Mouse (Mus musculus) limb, embryonic 13.5 days (tissue): ENCODE data around the gene Sco2. TPM values are rescaled to one million over a fixed set of nuclear protein-coding genes. Genes with fewer than 3 reads are reported as not detected.

Experiments
- ATAC-seq: fragments of 200-750 bp; cut with Nextera tagmentation; 2 replicates; pipeline ENCODE4 v1.8.0; 2017; ENCODE audit warnings: low read depth, moderate number of reproducible peaks, moderate TSS enrichment; ENCODE audit not compliant: low FRiP score
- H3K27ac ChIP-seq: fragments of 300-500 bp; sonication (generic); 2 replicates; pipeline ENCODE4 v1.5.1; 2015; ENCODE audit warnings: inconsistent platforms, mild to moderate bottlenecking, moderate library complexity
- H3K27me3 ChIP-seq: fragments of 300-500 bp; sonication (generic); 2 replicates; pipeline ENCODE4 v1.6.1; 2015; ENCODE audit warnings: mild to moderate bottlenecking, inconsistent platforms
- H3K36me3 ChIP-seq: fragments of 300-500 bp; sonication (generic); 2 replicates; pipeline ENCODE4 v1.6.1; 2015; ENCODE audit warnings: inconsistent platforms, mild to moderate bottlenecking, moderate library complexity
- H3K4me1 ChIP-seq: fragments of 300-500 bp; sonication (generic); 2 replicates; pipeline ENCODE4 v1.6.1; 2015; ENCODE audit warnings: inconsistent platforms
- H3K4me2 ChIP-seq: fragments of 300-500 bp; sonication (generic); replicated peaks from 2 replicates; pipeline ENCODE4 v1.6.1; 2015; ENCODE audit warnings: inconsistent platforms, mild to moderate bottlenecking, moderate library complexity
- H3K4me3 ChIP-seq: fragments of 300-500 bp; sonication (generic); 2 replicates; pipeline ENCODE4 v1.5.1; 2015; ENCODE audit warnings: moderate library complexity, mild to moderate bottlenecking, inconsistent platforms
- H3K9ac ChIP-seq: fragments of 300-500 bp; sonication (generic); 2 replicates; pipeline ENCODE4 v1.6.1; 2015; ENCODE audit warnings: mild to moderate bottlenecking, inconsistent platforms
- H3K9me3 ChIP-seq: fragments of 300-500 bp; sonication (generic); 2 replicates; pipeline ENCODE4 v1.6.1; 2016; ENCODE audit warnings: inconsistent platforms
- WGBS: fragments of 180-500 bp; shearing (Covaris S2); methylation state at CpG from one replicate; pipeline ENCODE4 v1.1.7; 2015; 5-methylcytosine and 5-hydroxymethylcytosine counted together
- polyA plus RNA-seq: library from polyadenylated mRNA; unstranded; fragments of >200 nt; fragmentation: Nextera tagmentation; extraction: Ambion mirVana; gene quantifications from 2 replicates; pipeline ENCODE4 v1.2.1, GENCODE M21; 2015

Gene Sco2
- polyA plus RNA-seq, 1 experiment from 2014 or later, result 5.8 TPM

DNA sequence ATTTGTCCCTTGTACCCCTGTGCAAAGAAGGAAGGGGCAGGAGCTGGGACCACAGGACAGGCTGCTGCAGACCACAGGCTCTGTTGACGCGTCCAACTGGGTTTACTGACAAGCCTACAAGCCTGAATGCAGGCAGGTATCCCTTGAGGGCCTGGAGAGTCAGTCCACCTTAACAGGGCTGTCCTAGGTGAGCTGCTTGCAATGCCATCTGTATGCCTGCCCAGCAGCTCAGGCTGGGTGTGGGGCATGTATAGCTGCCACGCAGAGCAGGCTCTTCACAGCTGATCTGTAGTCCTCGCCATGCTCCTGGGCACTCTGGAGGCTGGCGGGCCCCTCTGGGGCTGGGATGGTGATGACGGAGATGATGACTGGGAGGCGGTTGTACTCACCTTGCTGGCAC lies 11.0 kb upstream of the Sco2 start, which contains the start of gene Klhdc7b:
Gene Klhdc7b, plus strand, starts transcription at position 301 of the 400 bp plus-strand sequence.
- no peak within 1 kb of the TSS for H3K4me2 ChIP-seq
- H3K27ac ChIP-seq, result no peak within 1 kb of the TSS
- no peak for ATAC-seq
- WGBS, result 87% methylated on average over 7 of the region's 7 CpGs
- no peaks in the 10 kb centered on the region for H3K36me3 ChIP-seq
- H3K4me1 ChIP-seq, result no peaks in the 10 kb centered on the region
- peaks cover 61% of the 10 kb centered on the region for H3K27me3 ChIP-seq
- no peak within 1 kb of the TSS for H3K4me3 ChIP-seq
- H3K9ac ChIP-seq, result no peak within 1 kb of the TSS
- H3K9me3 ChIP-seq, result no peaks in the 10 kb centered on the region

DNA sequence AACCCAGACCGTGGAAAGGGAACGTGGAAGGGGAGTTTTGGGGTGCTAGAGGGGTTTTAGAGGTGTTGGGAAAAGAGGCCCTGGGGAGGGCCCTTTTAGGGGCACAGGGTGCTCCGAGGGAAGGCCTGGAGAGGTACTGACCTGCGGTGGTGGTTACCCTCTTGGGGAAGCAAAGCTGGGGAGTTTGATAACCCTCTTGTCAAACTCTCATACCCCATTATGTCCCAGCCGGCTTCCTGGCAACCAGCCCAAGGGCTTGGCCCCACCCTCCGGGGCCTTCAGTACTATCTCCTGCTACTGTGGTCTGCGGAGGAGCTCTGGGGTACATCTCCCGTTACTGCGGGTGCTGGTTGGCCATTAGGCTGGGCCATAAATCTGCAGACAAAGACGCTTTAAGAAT lies 5.8 kb upstream of the Sco2 start:
- 10% methylated on average over 10 of the region's 10 CpGs for WGBS
- H3K9me3 ChIP-seq, result no peaks in the 10 kb centered on the region
- H3K27ac ChIP-seq, result no peak overlapping the region
- H3K4me1 ChIP-seq, result peaks cover 26% of the 10 kb centered on the region
- H3K9ac ChIP-seq, result no peak overlapping the region
- H3K36me3 ChIP-seq, result no peaks in the 10 kb centered on the region
- no peak for ATAC-seq
- H3K27me3 ChIP-seq, result peaks cover 79% of the 10 kb centered on the region
- peak overlapping the region; percentile 76 for H3K4me2 ChIP-seq
- H3K4me3 ChIP-seq, result peak overlapping the region; percentile 46

DNA sequence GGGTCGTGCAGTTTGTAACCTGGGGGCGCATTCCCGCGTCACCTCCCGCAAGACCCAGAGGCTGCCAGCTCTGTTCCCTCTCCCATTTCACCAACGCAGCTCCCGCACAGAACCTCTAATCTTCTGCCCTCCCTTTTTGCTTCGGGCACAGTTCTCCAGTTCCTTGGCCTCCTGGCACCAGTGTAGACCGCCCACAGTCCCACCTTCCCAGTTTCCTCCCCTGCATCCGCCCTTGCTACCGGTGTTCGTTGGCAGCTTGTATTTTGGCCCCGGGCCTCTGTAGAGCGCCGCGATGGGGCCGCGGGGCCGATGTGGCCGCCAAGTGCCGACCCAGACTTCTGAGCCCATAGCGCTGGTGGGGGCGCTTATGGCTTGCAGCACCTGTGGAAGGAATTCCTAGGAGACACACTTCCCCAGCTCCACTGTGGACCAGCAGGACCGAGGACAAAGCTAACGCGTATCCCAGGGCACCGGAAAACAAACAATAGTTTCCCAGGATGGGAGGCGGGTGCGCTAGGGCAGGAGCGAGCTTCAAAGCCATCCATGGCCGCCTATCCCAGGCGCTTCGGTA lies 5.3 kb upstream of the Sco2 start, which contains the start of gene Odf3b:
Gene Odf3b, minus strand, starts transcription at position 452 of the 571 bp plus-strand sequence.
- 1% methylated on average over 33 of the region's 33 CpGs for WGBS
- peaks cover 79% of the 10 kb centered on the region for H3K27me3 ChIP-seq
- no peaks in the 10 kb centered on the region for H3K36me3 ChIP-seq
- H3K9ac ChIP-seq, result peak within 1 kb of the TSS; percentile 62
- H3K4me2 ChIP-seq, result peak within 1 kb of the TSS; percentile 76
- ATAC-seq, result no peak
- H3K4me3 ChIP-seq, result peak within 1 kb of the TSS; percentile 46
- no peaks in the 10 kb centered on the region for H3K9me3 ChIP-seq
- peaks cover 30% of the 10 kb centered on the region for H3K4me1 ChIP-seq
- H3K27ac ChIP-seq, result no peak within 1 kb of the TSS

GRCm38 (mm10) chr15:89377938-89378828 lies 4.5 kb upstream of the Sco2 start:
- H3K4me3 ChIP-seq, result peak overlapping the region; percentile 46
- no peak overlapping the region for H3K27ac ChIP-seq
- H3K4me1 ChIP-seq, result peaks cover 33% of the 10 kb centered on the region
- no peaks in the 10 kb centered on the region for H3K36me3 ChIP-seq
- H3K9ac ChIP-seq, result peak overlapping the region; percentile 62
- H3K27me3 ChIP-seq, result peaks cover 75% of the 10 kb centered on the region
- no peak for ATAC-seq
- peak overlapping the region; percentile 76 for H3K4me2 ChIP-seq
- WGBS, result 13% methylated on average over 43 of the region's 46 CpGs
- H3K9me3 ChIP-seq, result no peaks in the 10 kb centered on the region

- 5% methylated on average over 18 of the region's 18 CpGs for WGBS
- peaks cover 4% of the 10 kb centered on the region for H3K36me3 ChIP-seq
- H3K27me3 ChIP-seq, result peaks cover 69% of the 10 kb centered on the region
- H3K4me1 ChIP-seq, result peaks cover 41% of the 10 kb centered on the region
- no peak overlapping the region for H3K4me3 ChIP-seq
- H3K9ac ChIP-seq, result peak overlapping the region; percentile 19; the same call in 1 of the 2 replicates
- no peak overlapping the region for H3K27ac ChIP-seq
- peak overlapping the region; percentile 27; the same call in 1 of the 2 replicates for H3K4me2 ChIP-seq
- no peak for ATAC-seq
- no peaks in the 10 kb centered on the region for H3K9me3 ChIP-seq
Measured at GRCm38 (mm10) chr15:89377362-89377761, 3.7 kb upstream of the Sco2 start.

GRCm38 (mm10) chr15:89376957-89377356 lies 3.3 kb upstream of the Sco2 start, which contains the start of gene Tymp:
TSS of gene Tymp (minus strand) at chr15:89377039.
- Histone ChIP-seq H3K9ac (peak within 1 kb of the TSS; percentile 19; the same call in 1 of the 2 replicates), H3K36me3 (peaks cover 8% of the 10 kb centered on the region), H3K4me1 (peaks cover 42% of the 10 kb centered on the region), H3K27me3 (peaks cover 65% of the 10 kb centered on the region), H3K4me3 (no peak within 1 kb of the TSS; the same call in 1 of the 2 replicates), H3K27ac (no peak within 1 kb of the TSS), H3K4me2 (peak within 1 kb of the TSS; percentile 76), H3K9me3 (no peaks in the 10 kb centered on the region)
- no peak for ATAC-seq
- 12% methylated on average over 16 of the region's 16 CpGs for WGBS

GRCm38 (mm10) chr15:89376040-89376439 lies 2.4 kb upstream of the Sco2 start:
- WGBS, result 78% methylated on average over 7 of the region's 7 CpGs
- Histone ChIP-seq H3K4me2 (no peak overlapping the region), H3K4me3 (no peak overlapping the region), H3K9me3 (no peaks in the 10 kb centered on the region), H3K9ac (no peak overlapping the region), H3K36me3 (peaks cover 18% of the 10 kb centered on the region), H3K27ac (no peak overlapping the region), H3K27me3 (peaks cover 58% of the 10 kb centered on the region), H3K4me1 (peaks cover 42% of the 10 kb centered on the region)
- ATAC-seq, result no peak

DNA sequence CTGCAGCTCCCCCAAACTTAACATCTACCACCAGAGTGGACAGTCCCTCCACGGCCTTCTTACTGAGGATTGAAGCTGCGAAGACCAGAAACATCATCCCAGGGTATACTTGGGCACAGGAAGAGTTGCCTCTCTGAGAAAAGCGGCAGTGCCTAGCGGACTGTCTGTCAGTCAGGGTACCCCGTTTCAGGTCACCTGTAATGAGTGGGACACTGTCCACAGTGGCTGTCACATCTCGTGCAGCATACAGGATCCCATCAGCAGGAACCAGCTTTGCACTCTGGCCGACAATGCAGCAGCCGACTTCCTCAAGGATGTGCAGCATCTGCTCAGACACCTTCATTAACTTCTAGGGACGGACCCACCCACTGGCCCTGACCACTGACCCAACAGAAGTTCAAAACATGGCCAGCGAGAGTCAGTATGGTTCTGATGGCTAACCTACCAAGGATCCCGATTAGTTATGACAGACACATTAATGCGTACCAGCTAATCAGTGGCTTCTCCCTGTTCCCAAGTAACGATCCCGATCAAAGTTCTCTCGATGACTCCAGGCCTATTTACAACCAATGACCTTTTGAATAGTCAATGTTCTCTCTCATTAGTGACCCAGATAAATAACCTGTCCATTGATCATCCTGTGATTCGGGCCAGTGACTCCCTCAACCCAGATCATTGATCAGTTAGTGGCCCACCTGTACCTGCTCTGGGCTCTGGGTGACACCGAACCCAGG lies 1.3 kb upstream of the Sco2 start:
- no peak overlapping the region for H3K27ac ChIP-seq
- peaks cover 47% of the 10 kb centered on the region for H3K27me3 ChIP-seq
- peaks cover 42% of the 10 kb centered on the region for H3K4me1 ChIP-seq
- H3K4me2 ChIP-seq, result 0 out of 2 replicates have a peak overlapping the region, but pooled peaks have one; percentile 85
- ATAC-seq, result no peak
- no peak overlapping the region for H3K4me3 ChIP-seq
- WGBS, result 88% methylated on average over 17 of the region's 17 CpGs
- 0 out of 2 replicates have a peak overlapping the region, but pooled peaks have one; percentile 84 for H3K9ac ChIP-seq
- H3K36me3 ChIP-seq, result peaks cover 28% of the 10 kb centered on the region
- H3K9me3 ChIP-seq, result no peaks in the 10 kb centered on the region

- Histone ChIP-seq H3K9ac (peak overlapping the region; percentile 84), H3K27ac (peak overlapping the region; percentile 87; the same call in 1 of the 2 replicates), H3K4me2 (peak overlapping the region; percentile 85), H3K9me3 (no peaks in the 10 kb centered on the region), H3K4me1 (peaks cover 40% of the 10 kb centered on the region), H3K4me3 (peak overlapping the region; percentile 66), H3K36me3 (peaks cover 35% of the 10 kb centered on the region), H3K27me3 (peaks cover 42% of the 10 kb centered on the region)
- 42% methylated on average over 9 of the region's 9 CpGs for WGBS
- no peak for ATAC-seq
Measured at GRCm38 (mm10) chr15:89374340-89374739, 694 bp upstream of the Sco2 start.

DNA sequence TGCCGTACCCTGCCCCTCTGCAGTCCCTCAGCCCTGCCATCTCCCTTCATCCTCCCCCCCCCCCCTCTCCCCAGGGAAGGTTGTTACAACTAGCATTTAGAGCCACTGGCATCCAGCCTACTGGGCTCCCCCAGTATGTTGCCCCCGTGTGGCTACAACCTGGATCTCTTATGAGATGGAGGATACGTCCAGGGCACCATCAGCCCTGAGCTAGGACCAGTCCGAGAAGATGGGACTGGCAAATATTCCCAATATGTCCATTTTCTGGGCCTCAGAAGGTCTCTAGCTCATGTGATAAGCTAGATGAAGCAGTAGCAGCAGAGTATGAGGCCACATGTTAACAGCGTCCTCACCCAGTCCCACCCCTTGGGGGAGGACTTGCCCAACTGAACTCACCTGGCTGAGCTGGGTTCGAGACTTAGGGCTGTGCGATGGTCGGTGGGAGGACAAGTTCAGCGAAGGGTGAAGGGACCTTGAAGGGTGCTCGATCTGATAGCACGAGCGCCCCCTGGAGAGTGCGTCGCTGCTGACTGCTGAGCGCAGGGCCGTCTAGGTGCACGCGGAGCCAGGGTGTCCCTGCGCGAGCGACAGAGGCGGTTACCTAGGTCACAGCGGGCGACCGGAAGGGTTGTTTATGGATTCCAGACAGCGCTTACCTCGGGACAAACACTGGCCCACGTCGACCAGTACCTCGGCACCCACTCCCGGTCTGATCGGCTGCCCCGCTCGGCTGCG lies 452 bp downstream of the Sco2 start:
- H3K27ac ChIP-seq, result peak overlapping the region; percentile 87
- peaks cover 30% of the 10 kb centered on the region for H3K27me3 ChIP-seq
- 2% methylated on average over 35 of the region's 35 CpGs for WGBS
- H3K4me2 ChIP-seq, result peak overlapping the region; percentile 85
- H3K4me3 ChIP-seq, result peak overlapping the region; percentile 66
- H3K36me3 ChIP-seq, result peaks cover 46% of the 10 kb centered on the region
- ATAC-seq, result peak; percentile 77
- no peaks in the 10 kb centered on the region for H3K9me3 ChIP-seq
- H3K9ac ChIP-seq, result peak overlapping the region; percentile 84
- H3K4me1 ChIP-seq, result peaks cover 28% of the 10 kb centered on the region

- H3K27ac ChIP-seq, result no peak overlapping the region
Measured at GRCm38 (mm10) chr15:89372536-89372935, 1.1 kb downstream of the Sco2 start.

More at GRCm38 (mm10) chr15:89372536-89372935, 1.1 kb downstream of the Sco2 start:
- Histone ChIP-seq H3K36me3 (peaks cover 53% of the 10 kb centered on the region), H3K4me3 (peak overlapping the region; percentile 66; the same call in 1 of the 2 replicates), H3K27me3 (peaks cover 24% of the 10 kb centered on the region), H3K9me3 (no peaks in the 10 kb centered on the region), H3K4me2 (peak overlapping the region; percentile 85), H3K9ac (peak overlapping the region; percentile 35; the same call in 1 of the 2 replicates), H3K4me1 (peaks cover 24% of the 10 kb centered on the region)
- 84% methylated on average over 7 of the region's 7 CpGs for WGBS
- no peak for ATAC-seq
